Mouse (Mus musculus): ENCODE measurements at regions not wholly inside any gene's neighbourhood (a gene's known extent, or its start where the extent isn't known, plus 50 kb on each side); places are given as distances from the start of the nearest gene placed in this dataset.

- DNase-seq (ENCODE audit: low read depth, low spot score) = no peak
These were observed 1039.5 kb upstream of the Adcyap1 start for GRCm38 (mm10) chr17:92159325-92159724.

DNA sequence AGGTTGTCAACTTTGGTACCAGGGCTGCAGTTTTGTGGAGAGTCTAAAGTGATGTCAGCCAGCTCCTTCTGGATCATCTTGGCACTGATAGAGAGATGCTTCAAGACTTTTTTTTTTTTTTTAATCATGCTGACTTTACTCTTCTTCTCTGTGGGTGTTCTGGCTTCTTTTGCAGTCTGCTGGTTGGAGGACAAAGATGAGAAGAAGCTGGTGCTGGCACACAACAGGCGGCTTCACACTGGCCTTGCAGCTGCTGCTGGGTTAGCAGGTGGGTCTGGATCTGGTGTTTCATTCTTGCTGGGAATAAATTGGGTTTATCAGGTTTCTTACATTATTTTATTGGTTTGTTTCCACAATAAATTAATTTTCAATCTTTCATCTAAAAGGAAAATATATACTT is 1013.1 kb upstream of the Adcyap1 start:
- peak; percentile 15 for DNase-seq (ENCODE audit: low read depth, low spot score)

DNA sequence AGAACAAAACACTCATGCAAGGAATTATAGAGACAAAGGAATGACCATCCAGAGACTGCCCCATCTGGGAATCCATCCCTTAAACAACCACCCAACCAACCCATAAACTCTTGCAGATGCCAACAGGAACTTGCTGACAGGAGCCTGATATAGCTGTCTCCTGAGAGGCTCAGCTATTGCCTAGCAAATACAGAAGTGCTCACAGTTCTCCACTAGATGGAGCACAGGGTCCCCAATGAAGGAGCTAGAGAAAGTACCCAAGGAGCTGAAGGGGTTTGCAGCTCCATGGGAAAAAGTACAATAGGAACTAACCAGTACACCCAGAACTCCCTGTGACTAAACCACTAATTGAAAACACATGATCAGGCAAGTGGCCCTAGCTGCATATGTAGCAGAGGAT is 988.1 kb upstream of the Adcyap1 start:
- peak; percentile 20 for DNase-seq (ENCODE audit: low read depth, low spot score)

- DNase-seq (ENCODE audit: low read depth, low spot score) = no peak
These were observed 982.4 kb upstream of the Adcyap1 start for GRCm38 (mm10) chr17:92216464-92216863.
